Mouse (Mus musculus) MEL-GATA-1-ER (cell line): ENCODE measurements around the gene Tab2.

Experiments used
- DNase-seq: peaks from one replicate; pipeline ENCODE4 v3.0.0-alpha.2; 2012; ENCODE audit warnings: low read depth; ENCODE audit errors: extremely low read depth

Gene Tab2

GRCm38 (mm10) chr10:7956228-7957001 lies at the start of gene Tab2:
Gene Tab2, minus strand, starts transcription at chr10:7956230.
- peak; percentile 43 for DNase-seq

- DNase-seq, result no peak
Measured at GRCm38 (mm10) chr10:7992258-7992919, 36.4 kb upstream of the Tab2 start.

- no peak for DNase-seq
Measured at GRCm38 (mm10) chr10:7991596-7991995, 35.6 kb upstream of the Tab2 start.

GRCm38 (mm10) chr10:7987521-7987920 lies 31.5 kb upstream of the Tab2 start:
- DNase-seq, result no peak

- DNase-seq, result no peak
Measured at GRCm38 (mm10) chr10:7976462-7976861, 20.4 kb upstream of the Tab2 start.

GRCm38 (mm10) chr10:7968747-7969280 lies 12.8 kb upstream of the Tab2 start:
- no peak for DNase-seq

GRCm38 (mm10) chr10:7967096-7967495 lies 11.1 kb upstream of the Tab2 start:
- DNase-seq, result no peak

GRCm38 (mm10) chr10:7959073-7959472 lies 3.0 kb upstream of the Tab2 start:
- no peak for DNase-seq

GRCm38 (mm10) chr10:7955634-7956121 lies 352 bp downstream of the Tab2 start:
- DNase-seq, result no peak

GRCm38 (mm10) chr10:7954989-7955633 lies 919 bp downstream of the Tab2 start:
- DNase-seq, result peak; percentile 69

- peak; percentile 20 for DNase-seq
Measured at GRCm38 (mm10) chr10:7954627-7954988, 1.4 kb downstream of the Tab2 start.

GRCm38 (mm10) chr10:7943006-7943405 lies 13.0 kb downstream of the Tab2 start:
- DNase-seq, result no peak

GRCm38 (mm10) chr10:7936556-7937192 lies 19.4 kb downstream of the Tab2 start:
- DNase-seq, result no peak

- DNase-seq, result no peak
Measured at GRCm38 (mm10) chr10:7932958-7933357, 23.1 kb downstream of the Tab2 start.

GRCm38 (mm10) chr10:7928996-7929395 lies 27.0 kb downstream of the Tab2 start:
- no peak for DNase-seq

GRCm38 (mm10) chr10:7925481-7925880 lies 30.5 kb downstream of the Tab2 start:
- DNase-seq, result no peak

- peak; percentile 41 for DNase-seq
Measured at GRCm38 (mm10) chr10:7923433-7923832, 32.6 kb downstream of the Tab2 start.

GRCm38 (mm10) chr10:7911268-7911667 lies 44.8 kb downstream of the Tab2 start:
- no peak for DNase-seq

- no peak for DNase-seq
Measured at GRCm38 (mm10) chr10:7907151-7907550, 48.9 kb downstream of the Tab2 start.

GRCm38 (mm10) chr10:7904157-7904556 lies 51.9 kb downstream of the Tab2 start:
- DNase-seq, result no peak
